Mouse (Mus musculus): ENCODE measurements around the gene 1110065P20Rik.

- peak; percentile 43; the same call in 1 of the 2 replicates for TF ChIP-seq CTCF (IDR thresholded peaks at IDR 0.05; ENCODE audit: low read depth)
- TF ChIP-seq EP300 (optimal IDR thresholded peaks at IDR 0.05): no peak
These were observed 609 bp downstream of the 1110065P20Rik start, which contains the start of gene Yrdc for GRCm38 (mm10) chr4:124850261-124850913.

All from stomach, postnatal 0 days (tissue).